Mouse (Mus musculus): ENCODE measurements around the gene Ikbkg.
A peak's percentile ranks its signal among the peaks of the same experiment; 100 is the strongest.
"Not testable (repeated sequence)": the region's sequence is repeated elsewhere in the genome, so short reads cannot be mapped to it uniquely, and the experiment has no call there.

The Ikbkg gene

DNA sequence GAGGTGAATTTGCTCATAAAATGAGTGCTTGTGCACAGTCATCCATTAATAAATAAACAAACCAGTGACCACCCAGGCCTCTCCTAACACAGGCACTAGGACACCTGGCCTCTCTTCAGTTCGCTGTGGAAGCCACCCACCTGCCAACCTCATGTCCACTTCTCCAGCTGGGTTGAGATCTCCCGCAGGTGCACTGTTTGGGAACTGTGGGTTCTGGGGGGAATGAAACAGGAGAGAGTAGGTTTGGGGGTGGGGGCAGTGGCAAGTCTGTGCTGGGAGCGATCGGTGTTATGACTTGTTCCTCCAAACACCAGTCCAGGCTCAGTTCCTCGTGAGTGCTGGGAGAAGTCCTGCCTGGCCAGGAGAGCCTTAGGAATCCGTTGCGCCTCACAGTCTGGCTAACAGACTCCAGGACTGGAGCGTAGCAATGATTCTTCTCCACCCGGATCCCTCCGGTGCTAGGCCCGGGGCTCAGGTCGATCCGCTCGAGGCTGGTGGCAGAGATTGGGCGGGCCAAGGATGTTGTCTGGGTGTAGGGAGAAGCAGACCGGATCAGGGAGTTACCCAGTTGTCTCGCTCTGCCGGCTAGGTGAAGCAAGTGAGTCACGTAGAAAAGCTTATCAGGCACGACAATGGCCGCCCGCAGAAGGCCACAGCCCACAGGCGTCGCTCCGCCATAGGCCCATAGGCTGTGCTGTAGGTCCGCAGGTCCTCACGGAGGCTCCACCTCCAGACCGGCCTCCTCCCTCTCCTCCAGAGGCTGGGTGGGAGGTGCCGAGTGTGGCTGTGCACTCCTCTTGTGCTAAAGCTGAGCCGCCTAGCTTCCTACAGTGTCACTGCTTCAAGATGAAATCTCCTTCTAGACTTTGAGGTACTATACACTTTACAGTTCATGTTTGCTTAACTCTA lies at the start of gene Ikbkg, which contains the start of gene Fam3a:
Gene Ikbkg (plus strand): TSS at position 756 of the 909 bp plus-strand sequence.
Gene Fam3a (minus strand): TSS at position 738 of the 909 bp plus-strand sequence.
- peak; percentile 94 for DNase-seq

- DNase-seq: no peak
Observed at GRCm38 (mm10) chrX:74352645-74353466, 40.2 kb upstream of the Ikbkg start.

DNA sequence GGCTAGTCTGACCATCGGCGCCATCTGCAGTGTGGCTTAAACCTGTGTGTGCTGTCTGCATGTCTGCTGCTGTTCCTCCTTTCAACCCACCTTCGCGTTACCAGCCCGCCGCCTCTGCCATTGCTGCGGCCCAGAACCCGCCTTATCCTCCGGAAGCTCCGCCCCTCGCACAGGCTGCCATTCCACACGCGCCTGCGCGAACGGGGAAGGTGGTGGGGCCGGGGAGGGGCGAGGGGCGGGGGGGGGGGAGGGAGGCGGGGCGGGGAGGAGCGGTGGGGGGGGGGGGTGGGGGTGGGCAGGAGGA lies 39.7 kb upstream of the Ikbkg start, which contains the start of gene Lage3:
Gene Lage3 (minus strand): TSS at position 152 of the 304 bp plus-strand sequence.
- peak; percentile 86 for DNase-seq

DNA sequence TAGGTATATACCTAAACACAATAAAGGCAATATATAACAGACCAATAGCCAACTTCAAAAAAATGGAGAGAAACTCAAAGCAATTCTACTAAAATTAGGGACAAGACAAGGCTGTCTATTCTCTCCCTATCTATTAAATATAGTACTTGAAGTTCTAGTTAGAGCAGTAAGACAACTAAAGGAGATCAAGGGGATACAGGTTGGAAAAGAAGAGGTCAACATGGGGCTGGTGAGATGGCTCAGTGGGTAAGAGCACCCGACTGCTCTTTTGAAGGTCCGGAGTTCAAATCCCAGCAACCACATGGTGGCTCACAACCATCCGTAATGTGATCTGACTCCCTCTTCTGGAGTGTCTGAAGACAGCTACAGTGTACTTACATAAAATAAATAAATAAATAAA lies 36.0 kb upstream of the Ikbkg start:
- not testable (repeated sequence) for DNase-seq

DNA sequence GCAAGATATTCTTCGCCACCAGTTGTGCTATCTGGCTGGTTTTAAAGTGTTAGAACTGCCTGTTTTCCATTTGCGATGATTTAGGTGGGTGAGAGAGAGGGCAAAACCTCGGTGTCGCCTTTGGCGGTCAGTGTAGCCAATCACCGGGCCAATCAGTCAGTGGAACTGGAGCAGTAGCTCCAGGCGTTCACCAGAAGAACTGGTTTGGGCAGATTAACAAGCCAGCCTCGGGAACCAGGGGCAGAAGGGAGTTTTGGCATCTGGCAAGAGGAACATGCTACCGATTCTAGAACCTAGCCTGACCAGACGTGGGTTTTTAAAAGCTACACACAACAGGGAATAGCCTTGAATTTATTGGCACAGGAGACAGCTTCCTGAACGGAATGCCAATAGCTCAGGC lies 33.9 kb upstream of the Ikbkg start:
- no peak for DNase-seq

DNA sequence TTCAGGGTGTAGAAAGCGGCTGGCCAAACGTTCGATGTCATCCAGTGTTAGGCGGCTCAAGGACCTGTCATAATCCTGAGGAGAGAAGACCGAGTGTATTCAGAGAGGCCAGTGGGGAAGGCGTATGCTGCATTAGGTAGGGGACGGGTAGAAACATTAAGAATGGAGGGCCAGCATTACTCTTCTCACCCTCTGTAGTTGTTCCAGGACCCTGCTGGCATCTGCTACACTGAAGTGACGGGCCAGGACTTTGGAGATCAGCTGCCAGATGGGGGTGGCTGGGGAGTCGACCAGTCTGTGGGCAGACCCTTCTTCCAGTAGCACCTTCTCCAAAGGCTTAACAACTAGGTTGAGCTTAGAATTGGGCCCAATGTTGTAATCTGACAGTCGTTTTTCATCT lies 25.6 kb upstream of the Ikbkg start:
- DNase-seq: no peak

- DNase-seq: peak; percentile 80
Observed at GRCm38 (mm10) chrX:74368209-74368909, 24.7 kb upstream of the Ikbkg start.

- DNase-seq: peak; percentile 92
Observed at GRCm38 (mm10) chrX:74372888-74373549, 20.1 kb upstream of the Ikbkg start, which contains the start of the genes Ubl4a and Slc10a3. Gene Ubl4a (minus strand): TSS chrX:74373218. Gene Slc10a3 (minus strand): TSS chrX:74373349.

DNA sequence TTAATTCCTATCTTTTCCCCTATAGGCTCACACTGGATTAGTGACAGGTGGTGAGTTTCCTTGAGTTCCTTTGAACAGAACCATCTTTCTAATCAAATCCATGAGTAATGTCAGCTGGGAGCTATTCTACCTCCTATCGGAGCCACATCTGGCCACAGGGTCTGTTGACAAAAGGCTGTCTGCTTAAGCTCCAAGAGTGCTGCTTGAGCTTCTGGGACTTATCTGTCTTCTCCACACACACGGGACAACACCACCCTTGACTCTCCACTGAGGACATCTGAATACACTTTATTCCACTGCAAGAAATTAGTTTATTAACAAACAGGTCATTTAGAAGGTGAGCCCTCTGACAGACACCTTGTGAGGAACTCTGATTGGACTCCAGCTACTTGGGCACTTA lies 8.6 kb upstream of the Ikbkg start:
- peak; percentile 37 for DNase-seq

DNA sequence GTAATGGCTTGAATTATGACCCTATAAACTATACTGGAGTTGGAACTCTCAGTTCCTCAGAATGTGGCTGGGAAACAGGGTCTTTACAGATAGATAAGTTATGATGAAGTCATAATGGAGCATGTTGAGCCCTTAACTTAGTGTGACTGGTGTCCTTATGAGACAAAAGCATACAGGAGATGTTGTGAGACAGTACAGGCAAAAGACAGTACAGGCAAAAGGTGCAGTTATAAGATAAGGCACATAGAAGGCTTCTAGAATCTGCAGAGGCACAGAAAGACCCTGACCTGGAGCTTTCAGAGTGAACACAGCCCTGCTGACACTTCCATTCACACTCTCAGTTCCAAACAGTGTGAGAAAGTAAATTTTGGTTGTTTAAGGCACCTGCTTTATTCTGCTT lies 4.9 kb upstream of the Ikbkg start:
- no peak for DNase-seq

DNA sequence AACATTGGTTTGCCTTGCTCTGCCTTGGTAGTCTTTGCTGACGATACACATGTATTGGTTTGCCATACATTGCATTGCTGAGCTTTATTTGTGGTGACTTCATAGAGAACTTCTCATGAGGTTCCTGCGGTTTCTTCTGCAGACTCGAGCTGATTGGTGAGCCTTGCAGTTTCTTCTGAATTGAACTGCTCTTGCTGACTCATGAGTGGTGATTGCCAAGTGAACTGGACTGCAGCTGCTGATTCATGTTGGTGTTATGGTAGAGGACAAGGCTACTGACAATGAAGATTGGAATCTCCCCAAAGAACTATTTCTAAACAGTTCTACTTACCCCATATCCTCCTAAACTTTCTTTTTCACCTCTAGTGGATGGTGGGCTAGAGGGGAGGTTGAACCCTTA lies 7.0 kb downstream of the Ikbkg start:
- DNase-seq: no peak

DNA sequence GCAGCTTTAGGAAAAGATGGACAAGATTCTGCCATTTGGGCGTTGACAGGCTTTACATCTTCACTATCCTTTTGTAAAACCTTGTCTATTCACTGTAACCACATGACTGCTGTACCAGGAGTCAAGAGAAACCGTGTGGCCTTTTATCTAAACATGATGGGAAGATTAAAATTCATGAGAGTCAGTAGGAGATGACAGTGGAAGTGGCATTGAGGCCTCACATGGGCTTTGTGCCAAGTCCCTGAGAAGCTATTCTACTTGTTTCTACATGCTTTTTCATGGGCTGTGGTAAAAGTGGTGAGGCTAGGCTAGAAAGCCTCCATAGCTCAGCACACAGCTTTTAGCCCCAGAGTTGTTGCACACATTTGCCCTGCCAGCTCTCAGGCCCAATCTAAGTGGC lies 15.2 kb downstream of the Ikbkg start:
- DNase-seq: no peak

- peak; percentile 63 for DNase-seq
Observed at GRCm38 (mm10) chrX:74413377-74413776, 20.3 kb downstream of the Ikbkg start.

DNA sequence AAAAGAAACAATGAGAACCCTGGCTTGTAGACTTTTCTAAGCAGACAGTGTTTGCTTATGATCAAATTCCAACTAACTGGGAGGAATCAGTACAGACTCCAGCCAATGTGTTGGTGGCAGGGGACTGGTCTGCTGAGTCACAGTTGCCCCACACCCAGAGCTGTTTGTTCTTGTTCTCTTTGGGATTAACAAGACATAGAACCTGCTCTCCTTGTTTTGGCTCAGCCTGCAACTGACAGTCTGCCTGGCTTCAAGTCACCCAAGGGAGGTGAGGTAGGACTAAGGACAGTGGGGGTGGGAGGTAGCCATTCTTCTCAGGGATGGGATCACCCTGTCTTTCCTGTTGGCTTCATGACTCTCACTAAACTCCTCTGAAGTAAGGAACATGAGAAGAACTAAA lies 31.4 kb downstream of the Ikbkg start:
- DNase-seq: peak; percentile 71

DNA sequence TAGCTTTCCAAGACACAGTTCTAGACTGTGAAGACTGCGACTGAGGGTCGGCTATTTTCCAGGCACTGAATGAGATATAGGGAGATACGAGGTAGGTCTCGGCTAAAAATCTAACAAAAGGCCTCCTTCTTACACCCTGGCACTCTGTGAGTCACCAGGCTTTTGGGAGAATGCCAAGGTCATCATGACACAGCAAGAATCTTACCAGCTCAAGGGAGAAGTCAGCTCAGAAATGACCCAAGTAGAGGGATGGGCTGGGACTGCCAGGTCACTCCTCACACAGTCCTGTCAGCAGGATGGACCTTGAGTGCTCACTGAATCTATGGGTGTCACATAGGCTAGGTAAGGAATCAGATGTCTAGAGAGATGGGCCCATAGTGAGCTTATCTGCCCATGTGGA lies 32.1 kb downstream of the Ikbkg start:
- peak; percentile 78 for DNase-seq

GRCm38 (mm10) chrX:74426256-74426655 lies 33.2 kb downstream of the Ikbkg start:
- no peak for DNase-seq

DNA sequence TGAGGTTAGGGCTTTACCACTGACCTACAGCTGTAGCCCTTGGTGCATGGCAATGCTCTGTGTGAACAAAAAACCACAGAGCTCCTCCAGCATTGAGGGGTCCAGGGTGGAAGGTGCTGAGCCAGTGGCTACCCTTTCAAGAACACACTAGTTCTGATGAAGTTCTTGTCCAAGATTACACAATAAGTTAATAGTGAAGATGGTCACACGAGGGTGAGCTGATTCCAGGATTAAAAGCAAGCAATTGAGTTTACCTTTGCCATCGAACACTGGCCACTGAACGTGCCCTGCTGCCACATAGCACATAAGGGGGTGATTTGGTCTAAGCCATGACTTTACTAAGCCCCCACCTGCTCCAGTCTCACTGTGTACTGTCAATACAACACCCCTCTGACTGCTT lies 34.0 kb downstream of the Ikbkg start:
- no peak for DNase-seq

- peak; percentile 34 for DNase-seq
Observed at GRCm38 (mm10) chrX:74428146-74428825, 35.2 kb downstream of the Ikbkg start.

GRCm38 (mm10) chrX:74428826-74429276 lies 35.8 kb downstream of the Ikbkg start, which contains the start of gene G6pdx:
Gene G6pdx (minus strand): TSS chrX:74429194.
- DNase-seq: peak; percentile 93

- peak; percentile 72 for DNase-seq
Observed at GRCm38 (mm10) chrX:74429290-74429821, 36.3 kb downstream of the Ikbkg start.
